Mouse (Mus musculus) spleen, adult 18-20 months (tissue): ENCODE results near the gene Noto.
"Not testable (repeated sequence)": the region's sequence is repeated elsewhere in the genome, so short reads cannot be mapped to it uniquely, and the experiment has no call there.

Experiments used
- DNase-seq, 2 experiments: peaks; one replicate each; pipeline ENCODE4 v3.0.0; 2022; ENCODE audit warnings: mixed read lengths in 2 of 2

Noto gene

DNA sequence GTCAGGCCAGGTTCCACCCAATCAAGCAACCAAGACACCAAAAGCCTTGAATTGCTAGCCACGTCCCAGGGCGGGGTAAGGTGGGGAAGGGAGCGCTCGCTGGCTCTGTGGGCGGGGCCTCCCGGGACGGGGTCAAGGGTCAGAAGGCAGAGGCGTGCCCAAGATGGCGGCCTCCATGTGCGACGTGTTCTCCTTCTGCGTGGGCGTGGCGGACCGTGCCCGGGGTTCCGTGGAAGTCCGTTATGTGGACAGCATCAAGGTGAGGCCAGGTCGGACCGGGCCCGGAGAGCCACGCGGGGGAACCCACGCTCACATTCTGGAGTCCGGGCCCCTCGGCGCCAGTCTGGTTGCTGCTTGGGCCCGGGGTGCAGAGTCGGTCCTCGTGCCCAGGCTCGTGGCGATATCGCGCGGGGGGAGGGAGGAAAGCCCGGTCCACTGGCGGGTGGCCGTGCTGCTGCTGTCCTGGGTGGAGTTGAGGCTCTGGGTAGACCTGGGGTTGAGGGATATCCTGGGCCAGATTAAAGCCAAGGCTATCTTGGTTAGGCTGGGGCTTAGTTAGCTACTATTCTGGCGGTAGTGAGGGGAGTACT is 8.3 kb downstream of the Noto start, which contains the start of gene Smyd5:
TSS of gene Smyd5 (plus strand) at position 148 of the 590 bp plus-strand sequence.
- DNase-seq: peak; percentile 81 to 93

DNA sequence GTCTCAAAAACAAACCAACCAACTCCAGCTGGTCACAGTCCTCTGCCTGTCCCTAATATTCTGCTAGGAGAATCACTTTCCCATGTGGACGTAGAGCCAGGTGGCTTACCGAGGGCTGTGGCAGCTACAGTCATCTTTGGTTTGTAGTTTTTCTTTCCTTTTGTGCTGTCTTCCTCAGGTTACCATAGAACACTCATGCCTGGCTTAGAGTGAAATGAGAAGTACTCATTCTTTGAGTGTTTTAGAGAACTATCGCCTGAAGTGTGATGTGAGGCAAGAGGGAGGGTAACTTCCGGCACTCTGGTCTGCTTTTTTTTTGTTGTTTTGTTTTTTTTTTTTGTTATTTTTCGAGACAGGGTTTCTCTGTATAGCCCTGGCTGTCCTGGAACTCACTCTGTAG is 10.2 kb downstream of the Noto start:
- DNase-seq: no peak

DNA sequence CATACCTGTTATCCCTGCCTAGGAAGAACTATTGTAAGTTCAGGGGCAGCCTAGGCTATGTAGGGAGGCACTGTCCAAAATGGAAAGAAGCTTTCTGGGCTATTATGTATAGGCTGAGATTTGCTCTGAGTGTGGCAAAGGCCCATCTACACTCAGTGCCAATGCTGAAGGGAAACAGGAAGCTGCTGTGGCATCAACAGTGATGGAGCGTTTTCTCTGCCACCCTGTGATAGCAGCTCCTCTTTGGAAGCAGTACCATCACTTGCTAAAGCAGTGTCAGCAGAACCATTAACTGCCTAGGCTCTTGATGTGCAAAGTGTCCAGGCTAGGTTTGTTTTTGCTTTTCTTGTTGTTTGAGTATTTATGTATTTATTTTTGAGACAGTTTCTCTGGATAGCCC is 12.5 kb downstream of the Noto start:
- no peak for DNase-seq

DNA sequence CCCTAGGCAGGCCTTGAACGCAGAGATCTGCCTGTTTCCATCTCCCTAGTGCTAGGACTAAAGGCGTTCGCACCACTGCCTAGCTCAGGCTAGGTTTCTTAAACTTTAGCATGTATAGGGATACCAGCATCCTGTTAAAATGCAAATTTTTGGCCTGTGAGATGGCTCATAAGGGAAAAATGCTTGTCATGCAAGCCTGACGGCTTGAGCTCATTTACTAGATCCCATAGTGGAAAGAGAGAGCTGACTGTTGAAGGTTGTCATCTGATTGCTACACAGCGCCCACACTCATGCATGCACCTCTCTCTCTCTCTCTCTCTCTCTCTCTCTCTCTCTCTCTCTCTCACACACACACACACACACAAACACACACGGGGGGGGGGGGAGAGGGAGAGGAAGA is 12.9 kb downstream of the Noto start:
- DNase-seq: no peak

DNA sequence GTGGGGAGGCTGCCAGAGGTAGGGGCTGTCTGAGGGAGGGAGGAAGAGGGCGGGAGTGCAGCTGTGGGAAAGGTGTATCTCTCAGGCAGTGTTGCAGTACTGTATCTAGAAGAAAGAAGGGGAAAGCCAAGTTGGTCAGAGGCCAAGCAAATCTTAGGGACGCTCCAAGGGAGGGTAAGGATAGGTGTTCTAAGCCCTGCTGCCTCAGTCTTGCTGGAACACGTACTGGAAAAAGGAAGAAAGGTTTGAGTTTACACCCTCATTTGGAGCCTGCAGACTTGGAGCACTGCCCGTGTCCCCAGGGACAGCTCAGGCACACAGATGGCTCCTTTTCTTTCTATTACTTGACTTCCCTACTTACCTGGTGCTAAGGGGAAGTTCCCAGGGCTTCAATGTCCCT is 17.5 kb downstream of the Noto start:
- no peak for DNase-seq

DNA sequence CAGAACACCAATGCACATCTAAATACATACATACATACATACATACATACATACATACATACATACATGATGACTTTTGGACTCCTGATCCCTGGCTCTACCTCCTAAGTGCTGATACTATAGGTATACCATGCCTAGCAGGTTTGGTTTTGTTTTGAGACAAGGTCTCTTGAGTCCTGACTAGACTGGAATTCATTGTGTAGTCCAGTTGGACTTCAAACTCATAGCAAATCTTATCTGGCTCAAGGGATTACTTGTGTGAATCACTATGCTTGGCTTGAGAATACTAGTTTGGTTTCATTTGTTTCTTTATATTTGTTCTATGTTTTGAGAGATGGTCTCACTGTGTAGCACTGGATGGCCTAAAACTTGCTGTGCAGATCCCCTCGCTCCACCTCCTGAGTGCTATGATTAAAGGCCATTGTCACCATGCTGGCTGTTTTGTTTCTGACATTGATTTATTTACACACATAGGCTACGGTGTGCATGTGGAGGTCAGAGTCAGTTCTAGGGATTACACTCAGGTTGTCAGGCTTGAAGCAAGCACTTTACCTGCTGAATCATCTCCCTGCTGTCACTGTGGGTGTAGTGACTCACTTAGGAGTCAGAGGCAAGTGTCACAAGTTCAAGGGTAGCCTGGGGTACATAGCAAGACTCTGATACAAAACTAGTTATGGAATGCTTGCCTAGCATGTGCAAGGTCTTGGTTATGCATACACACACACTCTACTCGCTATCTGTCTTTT is 20.0 kb downstream of the Noto start:
- DNase-seq: no peak

DNA sequence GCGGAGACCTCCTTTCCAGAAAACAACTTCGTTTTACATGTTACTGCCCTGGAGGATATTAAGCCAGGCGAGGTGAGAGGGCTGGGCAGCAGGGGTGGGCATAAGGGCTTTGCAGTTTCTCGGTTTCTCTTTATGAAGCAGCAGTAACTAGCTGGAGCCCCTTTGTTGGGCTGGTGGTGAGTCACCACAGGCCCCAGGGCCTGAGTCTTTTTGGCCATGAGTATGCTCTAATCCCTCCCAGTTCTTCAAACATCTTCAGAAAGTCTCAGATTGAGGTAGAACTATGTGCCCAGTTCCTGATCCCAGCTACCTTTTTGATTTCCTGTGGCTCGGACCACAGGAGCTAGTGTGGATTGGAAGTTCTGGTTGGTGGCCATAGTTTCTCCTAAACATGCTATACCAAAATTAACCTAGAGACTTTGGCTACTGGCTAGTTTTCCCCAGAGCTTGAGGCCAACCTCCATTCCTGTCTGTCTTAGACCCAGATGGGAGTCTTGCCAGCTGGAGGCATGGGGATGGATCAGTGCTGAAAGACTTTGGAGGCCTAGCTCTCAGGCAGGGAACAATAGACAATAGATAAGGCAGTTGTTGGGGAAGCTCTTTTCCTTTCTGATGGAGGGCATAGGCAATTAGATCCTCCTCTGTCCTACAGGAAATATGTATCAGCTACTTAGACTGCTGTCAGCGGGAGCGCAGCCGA is 20.7 kb downstream of the Noto start:
- DNase-seq: no peak

DNA sequence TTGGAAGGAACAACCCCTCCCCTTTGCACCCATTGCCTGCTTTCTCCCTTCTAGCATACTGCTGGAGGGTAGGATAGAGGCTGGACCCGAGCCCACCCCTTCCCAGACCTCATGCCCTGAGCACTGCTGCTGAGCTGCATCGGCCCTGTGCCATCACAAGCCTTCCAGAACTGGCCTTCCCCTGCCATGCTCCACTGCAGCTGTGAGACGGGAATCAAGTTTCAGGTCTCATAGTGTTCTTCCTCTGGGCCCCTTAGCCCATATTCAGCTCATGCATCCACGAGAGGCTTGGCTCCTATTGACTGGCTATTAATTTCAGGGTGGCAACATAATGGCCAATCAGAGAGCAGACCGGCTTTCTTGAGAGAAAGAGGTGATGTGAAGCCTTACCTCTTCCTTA is 21.6 kb downstream of the Noto start:
- no peak for DNase-seq

DNA sequence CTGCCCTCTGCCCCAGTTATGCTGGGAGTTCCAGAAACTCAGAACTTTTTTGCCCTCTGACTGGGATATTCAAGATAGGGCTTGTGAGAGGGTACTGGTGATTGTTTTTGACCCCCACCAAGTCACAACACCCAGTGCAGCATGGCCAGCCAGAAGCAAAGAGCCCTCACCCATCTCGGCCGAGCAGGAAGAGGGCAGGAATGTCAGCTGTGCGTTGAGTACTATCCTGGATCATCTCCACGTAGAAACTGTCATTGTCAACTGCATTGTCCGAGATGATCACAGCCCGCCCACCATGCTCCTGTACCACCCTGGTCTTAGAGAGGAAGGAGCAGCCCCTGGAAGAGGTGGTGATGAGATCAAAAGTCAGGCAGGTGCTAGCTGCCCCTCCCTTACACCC is 23.7 kb downstream of the Noto start:
- no peak for DNase-seq

DNA sequence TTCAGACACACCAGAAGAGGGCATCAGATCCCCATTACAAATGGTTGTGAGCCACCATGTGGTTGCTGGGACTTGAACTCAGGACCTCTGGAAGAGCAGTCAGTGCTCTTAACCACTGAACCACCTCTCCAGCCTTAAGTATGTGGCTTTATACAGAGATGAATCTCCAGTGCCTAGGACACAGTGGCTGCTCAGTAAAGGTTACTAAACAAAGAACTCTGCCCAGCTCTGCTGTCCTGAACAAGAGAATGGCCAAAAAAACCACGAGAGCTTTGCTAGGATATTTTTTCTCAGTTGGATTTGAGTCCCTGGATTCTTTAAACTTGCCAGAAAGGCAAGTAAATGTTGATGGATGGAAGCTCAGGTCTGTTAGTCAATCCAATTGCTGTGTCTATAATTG is 26.5 kb downstream of the Noto start:
- not testable (repeated sequence) for DNase-seq

DNA sequence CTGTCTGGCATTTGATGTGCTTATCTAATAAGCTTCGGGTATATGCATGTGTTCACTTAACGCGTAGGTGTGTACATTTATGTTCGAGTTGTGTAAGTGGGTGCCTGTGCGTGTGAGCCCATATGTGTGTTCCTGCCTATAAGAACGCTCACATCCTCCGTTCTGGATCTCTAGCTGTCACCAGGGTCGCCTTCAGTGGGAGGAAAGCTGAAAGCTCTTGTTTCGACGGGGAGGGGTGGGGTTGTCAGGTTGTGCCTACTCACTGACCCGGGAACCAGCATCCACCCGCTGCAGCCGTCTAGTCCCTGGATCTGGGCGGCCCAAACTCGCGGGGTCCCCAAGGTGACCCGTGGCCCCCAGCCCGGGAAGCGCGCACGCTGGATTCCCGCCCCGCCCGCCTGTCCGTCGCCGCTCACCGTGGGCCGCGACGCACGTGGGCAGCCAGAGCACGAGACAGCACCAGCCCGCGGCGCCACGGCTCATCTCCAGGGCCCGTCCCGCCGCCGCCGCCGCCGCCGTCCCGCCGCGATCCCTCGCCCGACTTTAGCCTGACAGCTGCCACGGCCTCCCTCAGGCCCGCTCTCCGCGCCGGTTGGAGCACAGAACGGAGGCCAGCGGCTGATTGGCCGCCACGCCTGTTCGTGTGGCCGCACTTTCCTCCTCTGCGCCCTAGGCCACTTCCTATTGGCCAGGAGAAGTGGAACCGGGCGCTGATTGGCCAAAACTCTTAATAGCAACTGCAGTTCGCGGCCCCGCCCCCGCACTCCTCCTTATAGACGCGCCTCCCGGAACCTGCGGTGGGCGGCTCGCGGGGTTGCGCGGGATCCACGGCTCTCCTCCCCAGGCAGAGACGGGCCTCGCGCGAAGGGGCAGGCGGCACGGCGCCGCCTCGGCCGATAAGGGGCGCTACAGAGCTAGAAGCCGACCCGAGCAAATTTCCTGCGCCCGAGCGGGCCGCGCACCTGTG is 27.3 kb downstream of the Noto start, which contains the start of gene Cct7:
TSS of gene Cct7 (plus strand) at position 818 of the 967 bp plus-strand sequence.
- peak; percentile 96 for DNase-seq

DNA sequence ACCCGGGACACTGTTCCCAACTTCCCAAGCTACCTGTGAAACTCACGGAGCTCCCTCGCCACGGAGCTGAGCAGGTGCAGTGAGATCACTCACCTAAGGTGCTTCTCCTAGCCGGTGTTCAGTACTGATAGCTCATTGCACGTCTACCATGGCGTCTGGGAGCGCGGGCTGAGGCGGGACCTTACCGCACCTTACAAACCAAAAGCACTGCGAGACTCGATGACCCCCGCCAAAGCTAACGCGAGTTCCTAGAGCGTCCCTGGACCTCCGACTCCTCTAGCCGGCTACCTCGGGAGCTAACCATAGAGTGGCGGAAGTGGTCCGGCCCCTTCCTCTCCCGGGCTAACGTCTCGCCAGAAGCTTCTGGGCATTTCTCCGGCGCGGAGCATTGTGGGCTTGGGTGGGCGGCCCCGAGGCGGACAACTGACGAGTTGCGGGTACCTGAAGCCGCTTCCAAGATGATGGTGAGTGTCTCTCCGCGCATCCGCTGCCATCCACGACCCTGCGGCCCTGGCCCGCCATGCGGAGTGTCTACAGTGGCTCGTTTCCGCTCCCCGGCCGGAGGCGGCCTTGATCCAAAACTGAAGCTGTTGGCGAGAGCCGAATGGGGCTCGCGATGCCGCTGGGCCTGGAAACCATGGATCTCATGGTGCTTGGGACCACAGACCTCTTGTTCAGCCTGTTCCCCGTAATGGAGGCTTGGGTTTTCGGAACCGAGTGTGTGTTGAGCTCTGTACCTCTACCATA is 28.2 kb downstream of the Noto start, which contains the start of gene Pradc1:
TSS of gene Pradc1 (minus strand) at position 307 of the 747 bp plus-strand sequence.
- peak; percentile 93 to 94 for DNase-seq

DNA sequence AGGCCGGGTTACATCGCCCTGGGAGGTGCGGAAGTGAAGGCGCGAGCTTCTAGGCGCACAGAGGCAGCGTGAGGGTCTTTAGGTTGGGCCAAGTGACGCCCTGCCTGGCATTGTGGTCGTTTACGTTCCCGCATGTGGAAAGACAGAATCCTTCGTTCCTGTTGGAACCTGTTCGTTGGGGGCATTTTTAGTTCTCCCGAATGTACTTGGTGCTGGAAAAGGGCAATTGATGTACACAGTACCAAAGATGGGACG is 28.7 kb downstream of the Noto start:
- DNase-seq: no peak

DNA sequence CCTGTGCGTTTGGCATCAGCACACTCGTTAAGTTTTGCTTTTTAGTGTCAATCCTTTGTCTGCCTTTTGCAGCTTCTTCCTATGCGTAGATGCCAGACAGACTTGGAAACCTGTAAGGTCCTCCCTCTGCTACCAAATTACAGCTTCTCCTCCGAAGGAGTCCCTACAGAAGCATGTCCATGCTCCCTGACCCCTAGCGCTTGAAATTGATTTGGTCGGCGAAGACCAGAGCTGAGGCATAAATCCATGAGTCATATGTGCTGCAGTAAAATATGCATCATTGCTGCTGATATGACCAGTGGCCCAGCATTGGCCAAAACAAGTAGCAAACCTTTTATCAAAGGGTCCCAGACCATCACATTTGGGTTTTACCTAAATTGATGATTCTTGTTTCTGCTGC is 29.1 kb downstream of the Noto start:
- no peak for DNase-seq

DNA sequence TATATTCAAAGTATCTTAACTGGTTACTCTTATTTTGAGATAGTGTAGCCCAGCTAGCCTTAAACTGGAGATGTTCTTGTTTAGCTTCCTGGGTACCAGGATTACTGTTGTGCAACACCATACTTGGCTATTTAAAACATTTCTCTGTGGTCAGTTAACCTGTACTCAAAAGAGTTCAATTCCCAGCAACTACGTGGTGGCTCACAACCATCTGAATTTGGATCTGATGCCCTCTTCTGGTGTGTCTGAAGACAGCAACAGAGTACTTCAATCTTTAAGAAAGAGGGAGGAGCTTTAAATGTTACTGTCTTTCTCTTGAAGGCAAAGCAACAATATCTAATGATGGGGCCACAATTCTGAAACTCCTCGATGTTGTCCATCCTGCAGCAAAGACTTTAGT is 35.9 kb downstream of the Noto start:
- no peak for DNase-seq

DNA sequence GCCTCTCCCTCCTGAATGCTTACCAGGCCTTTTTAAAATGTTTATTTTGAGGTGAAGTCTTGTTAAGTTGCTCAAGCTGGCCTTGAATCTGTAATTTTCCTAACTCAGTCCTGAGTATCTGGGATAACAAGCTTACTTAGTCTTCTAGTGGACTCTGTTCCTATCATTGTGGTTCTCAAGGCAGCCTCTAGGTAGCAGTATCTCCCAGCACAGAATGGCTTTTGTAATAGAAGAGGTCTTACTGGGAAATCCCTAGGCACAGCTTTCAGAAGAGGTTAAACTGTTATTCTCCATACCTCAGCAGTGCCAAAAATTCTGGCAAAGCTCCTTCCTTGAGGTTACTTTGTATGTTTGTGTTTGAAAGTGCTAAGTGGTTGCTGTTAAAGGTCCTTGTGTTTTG is 41.7 kb downstream of the Noto start:
- DNase-seq: no peak

DNA sequence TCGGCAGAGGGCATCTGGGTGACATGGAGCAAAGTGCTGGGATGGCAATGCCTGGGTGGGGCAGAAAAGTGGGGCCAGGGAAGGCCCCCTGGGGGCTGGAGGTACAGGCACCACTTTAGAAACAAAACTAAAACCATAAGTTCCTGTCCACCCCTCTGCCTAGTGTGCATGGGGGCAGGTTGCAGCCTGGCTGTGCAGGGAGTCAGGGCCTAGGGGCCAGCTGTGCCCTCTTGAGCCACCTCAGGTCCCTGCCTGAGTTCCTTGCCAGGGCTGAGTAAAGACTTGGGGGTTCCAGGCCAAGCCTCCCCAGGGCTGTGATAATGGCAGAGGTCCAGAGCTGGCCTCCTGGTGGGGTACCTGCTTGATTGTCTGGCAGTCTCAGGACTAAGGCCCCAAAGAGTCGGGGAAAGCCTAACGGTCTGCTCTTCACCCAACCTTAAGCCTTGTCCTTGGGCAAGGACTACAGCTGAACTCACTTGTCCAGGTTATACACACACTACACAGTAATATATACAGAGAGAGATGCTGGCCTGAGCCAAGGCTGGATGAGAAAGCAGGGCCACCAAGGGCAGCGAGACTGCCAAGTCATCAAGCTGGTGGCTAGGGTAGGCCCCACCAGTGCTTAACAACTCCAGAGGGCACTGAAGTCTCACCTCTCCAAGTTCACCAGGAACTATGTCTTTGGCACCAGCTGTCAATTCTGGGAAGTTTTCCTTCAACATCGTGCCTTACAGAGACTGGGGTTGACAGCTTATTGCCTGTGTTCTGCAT is 46.2 kb downstream of the Noto start:
- no peak for DNase-seq

DNA sequence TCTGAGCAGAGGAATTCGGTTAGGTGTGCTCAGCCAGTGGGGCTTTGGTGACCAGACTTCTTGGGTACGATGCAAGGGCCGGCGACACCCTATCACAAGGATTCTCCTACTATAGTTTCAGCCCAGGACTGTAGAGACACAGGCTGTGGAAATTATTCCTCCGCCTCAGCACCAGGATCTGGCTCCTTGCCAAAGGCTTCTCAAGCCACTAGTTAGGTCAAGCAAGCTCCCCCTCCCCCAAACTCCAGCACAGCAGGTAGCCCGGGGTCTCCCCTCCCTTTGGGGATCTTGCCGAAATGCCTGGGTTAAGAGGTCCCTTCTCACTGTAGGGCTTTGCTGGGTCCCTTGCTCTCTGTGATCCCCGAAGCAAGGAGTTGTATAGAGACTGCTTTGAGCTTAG is 48.3 kb downstream of the Noto start:
- no peak for DNase-seq

DNA sequence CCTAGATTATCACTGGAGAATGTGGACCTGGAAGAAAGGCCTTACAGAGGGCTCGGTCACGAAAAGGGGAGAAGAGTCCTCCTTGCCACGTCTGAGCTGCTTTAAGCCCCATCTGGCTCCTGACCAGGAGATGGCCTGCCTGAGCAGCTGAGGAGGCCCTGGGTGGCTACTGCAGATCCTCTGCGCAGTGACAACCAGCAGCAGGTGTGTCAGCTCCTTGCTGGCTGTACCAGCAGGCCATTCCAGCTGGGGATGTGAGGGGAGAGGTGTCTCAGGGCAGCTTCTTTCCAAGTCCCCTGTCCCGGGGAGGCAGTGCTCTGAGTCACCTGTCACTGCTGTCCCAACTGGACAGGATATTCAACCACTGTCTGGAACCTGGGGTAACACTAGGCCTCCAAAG is 48.9 kb downstream of the Noto start:
- no peak for DNase-seq

DNA sequence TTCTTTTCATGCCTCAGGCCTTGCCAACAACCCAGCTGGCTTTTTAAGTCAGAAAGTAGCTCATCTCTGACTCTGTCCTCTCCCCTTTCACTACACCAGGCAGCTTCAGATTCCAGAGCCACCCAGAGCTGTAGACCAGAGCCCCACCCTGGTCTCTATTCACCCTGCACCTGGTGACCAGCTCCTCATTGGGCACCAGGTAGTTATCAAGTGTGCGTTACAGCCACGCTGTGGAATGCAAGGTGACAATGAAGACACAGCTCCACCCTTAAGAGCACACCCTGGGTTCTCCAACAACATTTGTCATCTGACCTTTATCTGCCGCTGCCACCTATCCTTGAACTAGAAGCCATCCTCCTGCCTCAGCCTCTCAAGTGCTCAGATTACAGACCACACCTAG is 51.9 kb downstream of the Noto start:
- no peak for DNase-seq

DNA sequence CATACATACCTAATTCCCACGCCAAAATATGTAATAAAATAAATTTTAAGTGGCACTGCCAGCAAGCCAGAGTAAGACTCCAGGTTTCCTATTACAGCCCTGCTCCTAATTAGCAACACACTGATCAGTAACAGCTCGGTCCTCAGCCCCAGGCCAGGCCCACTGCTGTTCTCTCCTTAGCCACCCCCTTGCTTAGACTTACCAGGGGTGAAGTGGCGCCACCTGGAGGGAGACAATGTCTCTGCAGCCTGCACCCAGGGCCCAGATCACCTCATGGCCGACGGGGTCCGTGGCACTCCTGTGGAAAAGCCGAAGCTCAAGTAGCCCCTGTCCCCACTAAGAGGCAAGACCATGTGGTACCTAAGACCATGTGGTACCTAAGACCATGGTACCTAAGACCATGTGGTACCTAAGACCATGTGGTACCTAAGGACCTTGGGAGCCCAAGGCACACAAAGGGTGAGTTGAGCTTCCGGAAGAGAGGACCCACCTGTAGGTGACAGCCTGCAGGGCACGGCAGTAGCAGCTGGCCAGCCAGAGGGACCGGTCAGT is 53.8 kb downstream of the Noto start:
- DNase-seq: peak in 1 of 2 experiments; percentile 38
